Mouse (Mus musculus): ENCODE measurements around the gene Casr. TPM values are rescaled to one million over a fixed set of nuclear protein-coding genes. Genes with fewer than 3 reads are reported as not detected.

Casr gene
- polyA plus RNA-seq (2012; ENCODE audit: insufficient read depth, low replicate concordance) = not detected in 2 replicates

GRCm38 (mm10) chr16:36561386-36562338 is at the start of gene Casr:
Gene Casr, minus strand, starts transcription at chr16:36562141.
- no peak for TF ChIP-seq GATA1 (IDR thresholded peaks at IDR 0.05; ENCODE audit: borderline replicate concordance, low read length)
- TF ChIP-seq FLI1 (IDR thresholded peaks at IDR 0.05; ENCODE audit: low read length) = no peak
- H3K4me3 ChIP-seq (replicated peaks) = no peak within 1 kb of the TSS

GRCm38 (mm10) chr16:36602632-36603031 is 40.7 kb upstream of the Casr start:
- Histone ChIP-seq H3K9me3 (no peaks in the 10 kb centered on the region), H3K27me3 (replicated peaks) (peaks cover 2% of the 10 kb centered on the region), H3K36me3 (replicated peaks; ENCODE audit: low read length) (no peaks in the 10 kb centered on the region), H3K4me3 (replicated peaks) (no peak overlapping the region), H3K4me1 (peaks cover 7% of the 10 kb centered on the region)
- TF ChIP-seq GATA1 (IDR thresholded peaks at IDR 0.05; ENCODE audit: borderline replicate concordance, low read length) = no peak
- no peak for TF ChIP-seq FLI1 (IDR thresholded peaks at IDR 0.05; ENCODE audit: low read length)

More at GRCm38 (mm10) chr16:36561386-36562338, at the start of gene Casr:
- Histone ChIP-seq H3K9me3 (peaks cover 9% of the 10 kb centered on the region), H3K36me3 (replicated peaks; ENCODE audit: low read length) (no peaks in the 10 kb centered on the region), H3K4me1 (no peaks in the 10 kb centered on the region), H3K27me3 (replicated peaks) (peaks cover 23% of the 10 kb centered on the region)

GRCm38 (mm10) chr16:36598265-36598664 is 36.3 kb upstream of the Casr start:
- peaks cover 3% of the 10 kb centered on the region for H3K27me3 ChIP-seq (replicated peaks)
- H3K4me3 ChIP-seq (replicated peaks) = peak overlapping the region; percentile 44
- peaks cover 7% of the 10 kb centered on the region for H3K4me1 ChIP-seq
- H3K36me3 ChIP-seq (replicated peaks; ENCODE audit: low read length) = no peaks in the 10 kb centered on the region
- TF ChIP-seq GATA1 (IDR thresholded peaks at IDR 0.05; ENCODE audit: borderline replicate concordance, low read length) = no peak
- H3K9me3 ChIP-seq = no peaks in the 10 kb centered on the region

- H3K9me3 ChIP-seq = no peaks in the 10 kb centered on the region
- TF ChIP-seq FLI1 (IDR thresholded peaks at IDR 0.05; ENCODE audit: low read length) (no peak), GATA1 (IDR thresholded peaks at IDR 0.05; ENCODE audit: borderline replicate concordance, low read length) (no peak)
- H3K4me1 ChIP-seq = peaks cover 7% of the 10 kb centered on the region
- no peaks in the 10 kb centered on the region for H3K36me3 ChIP-seq (replicated peaks; ENCODE audit: low read length)
- no peak overlapping the region for H3K4me3 ChIP-seq (replicated peaks)
- peaks cover 6% of the 10 kb centered on the region for H3K27me3 ChIP-seq (replicated peaks)
Measured at GRCm38 (mm10) chr16:36596671-36597410, 34.9 kb upstream of the Casr start.

- TF ChIP-seq GATA1 (IDR thresholded peaks at IDR 0.05; ENCODE audit: borderline replicate concordance, low read length) (no peak), FLI1 (IDR thresholded peaks at IDR 0.05; ENCODE audit: low read length) (no peak)
- H3K36me3 ChIP-seq (replicated peaks; ENCODE audit: low read length) = no peaks in the 10 kb centered on the region
- H3K27me3 ChIP-seq (replicated peaks) = peaks cover 8% of the 10 kb centered on the region
- no peak overlapping the region for H3K4me3 ChIP-seq (replicated peaks)
- no peaks in the 10 kb centered on the region for H3K9me3 ChIP-seq
- H3K4me1 ChIP-seq = peaks cover 3% of the 10 kb centered on the region; the same call in 1 of the 2 replicates
Measured at GRCm38 (mm10) chr16:36589898-36590297, 28.0 kb upstream of the Casr start.

GRCm38 (mm10) chr16:36587971-36588370 is 26.0 kb upstream of the Casr start:
- Histone ChIP-seq H3K36me3 (replicated peaks; ENCODE audit: low read length) (no peaks in the 10 kb centered on the region), H3K4me3 (replicated peaks) (no peak overlapping the region), H3K4me1 (peaks cover 3% of the 10 kb centered on the region; the same call in 1 of the 2 replicates), H3K9me3 (no peaks in the 10 kb centered on the region), H3K27me3 (replicated peaks) (peaks cover 8% of the 10 kb centered on the region)
- TF ChIP-seq FLI1 (IDR thresholded peaks at IDR 0.05; ENCODE audit: low read length) (no peak), GATA1 (IDR thresholded peaks at IDR 0.05; ENCODE audit: borderline replicate concordance, low read length) (no peak)

GRCm38 (mm10) chr16:36582073-36582472 is 20.1 kb upstream of the Casr start:
- Histone ChIP-seq H3K27me3 (replicated peaks) (no peaks in the 10 kb centered on the region), H3K4me3 (replicated peaks) (no peak overlapping the region), H3K4me1 (no peaks in the 10 kb centered on the region), H3K9me3 (no peaks in the 10 kb centered on the region), H3K36me3 (replicated peaks; ENCODE audit: low read length) (no peaks in the 10 kb centered on the region)
- no peak for TF ChIP-seq FLI1 (IDR thresholded peaks at IDR 0.05; ENCODE audit: low read length)
- no peak for TF ChIP-seq GATA1 (IDR thresholded peaks at IDR 0.05; ENCODE audit: borderline replicate concordance, low read length)

GRCm38 (mm10) chr16:36571942-36572341 is 10.0 kb upstream of the Casr start:
- H3K9me3 ChIP-seq = no peaks in the 10 kb centered on the region
- TF ChIP-seq GATA1 (IDR thresholded peaks at IDR 0.05; ENCODE audit: borderline replicate concordance, low read length) (no peak), FLI1 (IDR thresholded peaks at IDR 0.05; ENCODE audit: low read length) (no peak)
- no peak overlapping the region for H3K4me3 ChIP-seq (replicated peaks)
- no peaks in the 10 kb centered on the region for H3K4me1 ChIP-seq
- no peaks in the 10 kb centered on the region for H3K36me3 ChIP-seq (replicated peaks; ENCODE audit: low read length)
- H3K27me3 ChIP-seq (replicated peaks) = no peaks in the 10 kb centered on the region

GRCm38 (mm10) chr16:36559573-36559972 is 2.4 kb downstream of the Casr start:
- Histone ChIP-seq H3K4me3 (replicated peaks) (no peak overlapping the region), H3K36me3 (replicated peaks; ENCODE audit: low read length) (no peaks in the 10 kb centered on the region), H3K4me1 (no peaks in the 10 kb centered on the region), H3K27me3 (replicated peaks) (peaks cover 19% of the 10 kb centered on the region), H3K9me3 (peaks cover 21% of the 10 kb centered on the region)
- TF ChIP-seq GATA1 (IDR thresholded peaks at IDR 0.05; ENCODE audit: borderline replicate concordance, low read length) = no peak
- TF ChIP-seq FLI1 (IDR thresholded peaks at IDR 0.05; ENCODE audit: low read length) = no peak
